Mouse (Mus musculus): ENCODE results near the gene Shox2. TPM values are rescaled to one million over a fixed set of nuclear protein-coding genes. Genes with fewer than 3 reads are reported as not detected.

Gene Shox2
- polyA plus RNA-seq, 1 experiment from 2014 or later: 7.8 TPM

- Histone ChIP-seq H3K36me3 (no peaks in the 10 kb centered on the region), H3K27ac (replicated peaks) (no peak overlapping the region), H3K4me3 (no peak overlapping the region), H3K4me1 (no peaks in the 10 kb centered on the region), H3K4me2 (no peak overlapping the region), H3K27me3 (replicated peaks) (no peaks in the 10 kb centered on the region), H3K9ac (no peak overlapping the region), H3K9me3 (no peaks in the 10 kb centered on the region)
- WGBS: 71% methylated on average over 10 of the region's 10 CpGs
- no peak for ATAC-seq (ENCODE audit: extremely low read depth, insufficient number of reproducible peaks, low FRiP score, low TSS enrichment)
Observed at GRCm38 (mm10) chr3:66939675-66940074, 41.9 kb downstream of the Shox2 start.

DNA sequence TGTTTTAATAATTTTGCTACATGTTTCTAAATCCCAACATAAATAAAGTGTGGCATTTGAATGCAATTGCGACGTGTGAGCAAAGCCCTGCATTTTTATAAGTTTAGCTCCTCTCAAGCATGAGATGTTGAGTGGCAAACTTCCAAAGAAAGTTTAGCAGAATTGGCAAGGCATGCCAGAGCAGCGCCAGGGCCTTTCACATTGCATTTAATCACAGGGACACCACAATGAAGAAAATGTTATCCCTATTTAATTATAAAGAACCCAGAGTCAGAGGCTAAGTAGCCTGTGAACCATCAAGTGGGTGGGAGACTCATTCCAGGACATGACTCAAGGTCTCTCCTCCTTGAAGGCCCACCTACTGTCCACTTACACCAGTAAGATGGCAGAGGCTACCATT, 59.1 kb downstream of the Shox2 start:
- no peak overlapping the region for H3K4me2 ChIP-seq
- H3K27me3 ChIP-seq (replicated peaks): no peaks in the 10 kb centered on the region
- H3K27ac ChIP-seq (replicated peaks): no peak overlapping the region
- no peaks in the 10 kb centered on the region for H3K9me3 ChIP-seq
- H3K36me3 ChIP-seq: no peaks in the 10 kb centered on the region
- no peaks in the 10 kb centered on the region for H3K4me1 ChIP-seq
- WGBS: 68% methylated on average over 3 of the region's 3 CpGs
- ATAC-seq (ENCODE audit: extremely low read depth, insufficient number of reproducible peaks, low FRiP score, low TSS enrichment): no peak
- H3K9ac ChIP-seq: no peak overlapping the region
- no peak overlapping the region for H3K4me3 ChIP-seq

Other genes starting within 250 kb of the Shox2 start
- gene Rsrc1, start 381 bp downstream of the Shox2 start, polyA plus RNA-seq (2015; fragmentation: Nextera tagmentation; extraction: Ambion mirVana): 22.3 and 22.4 TPM in 2 replicates